Mouse (Mus musculus) midbrain, embryonic 16.5 days (tissue): Measurements from ENCODE around the gene Selenow. TPM values are rescaled to one million over a fixed set of nuclear protein-coding genes. Genes with fewer than 3 reads are reported as not detected.
A peak's percentile ranks its signal among the peaks of the same experiment; 100 is the strongest.

ENCODE experiments used
- ATAC-seq: fragments of 200-750 bp; cut with Nextera tagmentation; 2 replicates; pipeline ENCODE4 v1.8.0; 2017; ENCODE audit warnings: moderate TSS enrichment
- H3K27ac ChIP-seq: fragments of 300-500 bp; sonication (generic); 2 replicates; pipeline ENCODE4 v1.5.1; 2014; ENCODE audit warnings: mild to moderate bottlenecking, low read length, mixed read lengths
- H3K27me3 ChIP-seq: fragments of 300-500 bp; sonication (generic); 2 replicates; pipeline ENCODE4 v1.6.1; 2014; ENCODE audit warnings: low read depth, low read length, mixed read lengths; ENCODE audit not compliant: control insufficient read depth, insufficient read depth
- H3K36me3 ChIP-seq: fragments of 300-500 bp; sonication (generic); 2 replicates; pipeline ENCODE4 v1.6.1; 2014; ENCODE audit warnings: mild to moderate bottlenecking, low read length, moderate library complexity, mixed read lengths; ENCODE audit not compliant: control insufficient read depth, insufficient read depth
- H3K4me1 ChIP-seq: fragments of 300-500 bp; sonication (generic); 2 replicates; pipeline ENCODE4 v1.6.1; 2014; ENCODE audit warnings: mild to moderate bottlenecking, low read length, mixed read lengths; ENCODE audit not compliant: control insufficient read depth, insufficient read depth
- H3K4me2 ChIP-seq: fragments of 300-500 bp; sonication (generic); 2 replicates; pipeline ENCODE4 v1.6.1; 2014; ENCODE audit warnings: mild to moderate bottlenecking, low read length, mixed read lengths
- H3K4me3 ChIP-seq: fragments of 300-500 bp; sonication (generic); 2 replicates; pipeline ENCODE4 v1.5.1; 2014; ENCODE audit warnings: low read depth, mild to moderate bottlenecking, low read length, moderate library complexity, mixed read lengths
- H3K9ac ChIP-seq: fragments of 300-500 bp; sonication (generic); 2 replicates; pipeline ENCODE4 v1.6.1; 2014; ENCODE audit warnings: low read depth, low read length, mixed read lengths
- H3K9me3 ChIP-seq: fragments of 300-500 bp; sonication (generic); replicated peaks from 2 replicates; pipeline ENCODE4 v1.6.1; 2014; ENCODE audit warnings: mild to moderate bottlenecking, low read length, mixed read lengths; ENCODE audit not compliant: control insufficient read depth, poor library complexity, severe bottlenecking
- WGBS: fragments of 180-500 bp; shearing (Covaris S2); extraction: QIAGEN DNeasy Blood & Tissue Kit; methylation state at CpG from one replicate; pipeline ENCODE4 v1.1.7; 2014; 5-methylcytosine and 5-hydroxymethylcytosine counted together
- polyA plus RNA-seq: library from polyadenylated mRNA; unstranded; fragments of >200 nt; fragmentation: Nextera tagmentation; extraction: Ambion mirVana; gene quantifications from 2 replicates; pipeline ENCODE4 v1.2.1, GENCODE M21; 2015

Selenow gene
- polyA plus RNA-seq, 1 experiment from 2014 or later: 1,695 TPM

GRCm38 (mm10) chr7:15933437-15934359 lies 11.5 kb upstream of the Selenow start:
- H3K4me1 ChIP-seq: no peaks in the 10 kb centered on the region
- H3K27ac ChIP-seq: no peak overlapping the region
- 70% methylated on average over 16 of the region's 16 CpGs for WGBS
- no peaks in the 10 kb centered on the region for H3K9me3 ChIP-seq
- H3K36me3 ChIP-seq: peaks cover 29% of the 10 kb centered on the region
- H3K4me2 ChIP-seq: no peak overlapping the region
- no peaks in the 10 kb centered on the region for H3K27me3 ChIP-seq
- H3K4me3 ChIP-seq: no peak overlapping the region
- no peak for ATAC-seq
- H3K9ac ChIP-seq: no peak overlapping the region

GRCm38 (mm10) chr7:15931635-15932034 lies 9.4 kb upstream of the Selenow start:
- Histone ChIP-seq H3K27ac (no peak overlapping the region), H3K9ac (no peak overlapping the region), H3K4me2 (no peak overlapping the region), H3K36me3 (peaks cover 14% of the 10 kb centered on the region), H3K4me1 (no peaks in the 10 kb centered on the region), H3K27me3 (no peaks in the 10 kb centered on the region), H3K9me3 (no peaks in the 10 kb centered on the region), H3K4me3 (no peak overlapping the region)
- ATAC-seq: no peak
- WGBS: 87% methylated on average over 3 of the region's 3 CpGs

- Histone ChIP-seq H3K27me3 (no peaks in the 10 kb centered on the region), H3K9me3 (no peaks in the 10 kb centered on the region), H3K4me3 (no peak overlapping the region), H3K4me2 (no peak overlapping the region), H3K4me1 (no peaks in the 10 kb centered on the region), H3K27ac (no peak overlapping the region), H3K36me3 (peaks cover 5% of the 10 kb centered on the region; the same call in 1 of the 2 replicates), H3K9ac (no peak overlapping the region)
- ATAC-seq: no peak
- WGBS: 61% methylated on average over 2 of the region's 2 CpGs
Measured at GRCm38 (mm10) chr7:15930543-15930942, 8.3 kb upstream of the Selenow start.

- H3K4me2 ChIP-seq: no peak overlapping the region
- H3K4me1 ChIP-seq: no peaks in the 10 kb centered on the region
- H3K36me3 ChIP-seq: no peaks in the 10 kb centered on the region
- no peaks in the 10 kb centered on the region for H3K9me3 ChIP-seq
- H3K9ac ChIP-seq: no peak overlapping the region
- no peak for ATAC-seq
- no peak overlapping the region for H3K4me3 ChIP-seq
- 33% methylated on average over 4 of the region's 4 CpGs for WGBS
- no peak overlapping the region for H3K27ac ChIP-seq
- H3K27me3 ChIP-seq: no peaks in the 10 kb centered on the region
Measured at GRCm38 (mm10) chr7:15929910-15930309, 7.7 kb upstream of the Selenow start.

- Histone ChIP-seq H3K27me3 (no peaks in the 10 kb centered on the region), H3K36me3 (peaks cover 22% of the 10 kb centered on the region), H3K9me3 (no peaks in the 10 kb centered on the region), H3K9ac (peak overlapping the region; percentile 93), H3K4me1 (peaks cover 18% of the 10 kb centered on the region), H3K4me2 (peak overlapping the region; percentile 94), H3K27ac (peak overlapping the region; percentile 93), H3K4me3 (peak overlapping the region; percentile 53)
- WGBS: 0% methylated on average over 10 of the region's 10 CpGs
- ATAC-seq: peak; percentile 49
Measured at GRCm38 (mm10) chr7:15921796-15922195, 406 bp downstream of the Selenow start.

GRCm38 (mm10) chr7:15920645-15921190 lies 1.5 kb downstream of the Selenow start:
- H3K36me3 ChIP-seq: peaks cover 22% of the 10 kb centered on the region
- H3K4me1 ChIP-seq: peaks cover 18% of the 10 kb centered on the region
- no peaks in the 10 kb centered on the region for H3K9me3 ChIP-seq
- H3K9ac ChIP-seq: peak overlapping the region; percentile 93
- H3K4me3 ChIP-seq: peak overlapping the region; percentile 53
- ATAC-seq: no peak
- H3K27me3 ChIP-seq: no peaks in the 10 kb centered on the region
- peak overlapping the region; percentile 94 for H3K4me2 ChIP-seq
- WGBS: 87% methylated on average over 6 of the region's 6 CpGs
- H3K27ac ChIP-seq: peak overlapping the region; percentile 19; the same call in 1 of the 2 replicates

GRCm38 (mm10) chr7:15919947-15920346 lies 2.3 kb downstream of the Selenow start:
- Histone ChIP-seq H3K4me3 (no peak overlapping the region), H3K4me2 (peak overlapping the region; percentile 94), H3K4me1 (peaks cover 18% of the 10 kb centered on the region), H3K36me3 (peaks cover 22% of the 10 kb centered on the region), H3K9ac (no peak overlapping the region), H3K27me3 (no peaks in the 10 kb centered on the region), H3K9me3 (no peaks in the 10 kb centered on the region), H3K27ac (no peak overlapping the region)
- ATAC-seq: no peak
- WGBS: 90% methylated on average over 9 of the region's 9 CpGs

GRCm38 (mm10) chr7:15918371-15918770 lies 3.8 kb downstream of the Selenow start:
- no peak for ATAC-seq
- Histone ChIP-seq H3K27ac (no peak overlapping the region), H3K4me1 (peaks cover 18% of the 10 kb centered on the region), H3K36me3 (peaks cover 22% of the 10 kb centered on the region), H3K9ac (no peak overlapping the region), H3K4me2 (no peak overlapping the region), H3K27me3 (no peaks in the 10 kb centered on the region), H3K9me3 (no peaks in the 10 kb centered on the region), H3K4me3 (no peak overlapping the region)

- no peak overlapping the region for H3K9ac ChIP-seq
- WGBS: 89% methylated on average over 4 of the region's 4 CpGs
- no peak overlapping the region for H3K4me2 ChIP-seq
- no peak for ATAC-seq
- no peak overlapping the region for H3K4me3 ChIP-seq
- peaks cover 22% of the 10 kb centered on the region for H3K36me3 ChIP-seq
- H3K27me3 ChIP-seq: no peaks in the 10 kb centered on the region
- no peaks in the 10 kb centered on the region for H3K9me3 ChIP-seq
- H3K27ac ChIP-seq: no peak overlapping the region
- peaks cover 13% of the 10 kb centered on the region for H3K4me1 ChIP-seq
Measured at GRCm38 (mm10) chr7:15916996-15917395, 5.2 kb downstream of the Selenow start.
